Mouse (Mus musculus) brain, embryonic 14.5 days (tissue): ENCODE data around the gene Kalrn. TPM values are rescaled to one million over a fixed set of nuclear protein-coding genes. Genes with fewer than 3 reads are reported as not detected.

Source experiments
- DNase-seq: peaks from one replicate; pipeline ENCODE4 v3.0.0-alpha.2; 2011; ENCODE audit warnings: low read depth
- CTCF ChIP-seq: fragments of 200-500 bp; IDR thresholded peaks from 2 replicates; pipeline ENCODE4 v1.5.1; 2012; ENCODE audit warnings: inconsistent platforms, mild to moderate bottlenecking, moderate library complexity, borderline replicate concordance; ENCODE audit not compliant: insufficient read depth, insufficient read length; ENCODE audit errors: extremely low read depth
- POLR2A ChIP-seq: fragments of 200-500 bp; IDR thresholded peaks from 2 replicates; pipeline ENCODE4 v1.6.1; 2012; ENCODE audit warnings: mild to moderate bottlenecking, inconsistent platforms, borderline replicate concordance; ENCODE audit not compliant: poor library complexity, insufficient read depth, insufficient read length, severe bottlenecking; ENCODE audit errors: extremely low read depth
- polyA plus RNA-seq: library from polyadenylated mRNA; depleted of rRNA; stranded (reverse); fragments of >200 nt; gene quantifications from 2 replicates; pipeline ENCODE4 v1.2.3, GENCODE M21; 2012

The Kalrn gene
- polyA plus RNA-seq, 1 experiment, result 52.2 TPM

DNA sequence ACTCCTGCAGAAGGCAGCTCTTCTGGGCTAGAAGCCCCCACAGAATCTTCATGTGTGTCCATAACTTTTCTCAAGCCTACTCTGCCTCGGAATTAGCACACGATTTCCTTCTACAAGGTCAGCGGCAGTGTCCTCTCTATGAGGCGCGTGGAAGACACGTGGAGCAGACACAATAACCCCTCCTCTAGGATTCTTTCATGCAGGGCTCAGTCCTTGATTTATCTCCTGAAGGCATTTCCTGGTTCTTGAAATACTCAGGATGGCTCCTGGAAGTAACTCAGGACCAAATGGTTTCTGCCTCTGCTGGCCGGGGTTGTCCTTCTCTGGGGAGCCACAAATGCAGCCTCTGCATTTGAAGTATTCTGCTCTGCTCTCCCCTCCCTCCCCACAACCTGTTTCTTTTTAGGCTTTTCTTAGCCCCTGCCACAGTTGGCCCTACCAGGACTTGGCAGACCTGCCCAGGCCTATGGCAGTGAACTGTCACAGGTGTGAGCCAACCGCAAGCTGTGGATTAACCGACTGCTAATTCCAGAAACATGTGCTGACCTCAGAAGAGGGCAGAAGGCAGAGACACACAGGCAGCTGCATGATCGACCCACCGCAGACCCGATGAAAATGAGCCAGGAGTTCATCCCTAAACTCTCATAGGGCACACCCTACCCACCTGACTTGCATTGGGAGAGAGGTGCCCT, 197.0 kb downstream of the Kalrn start:
- TF ChIP-seq POLR2A (no peak), CTCF (no peak)

GRCm38 (mm10) chr16:34373519-34373918, 199.8 kb downstream of the Kalrn start:
- no peak for DNase-seq
- TF ChIP-seq POLR2A, result no peak
- peak; percentile 30; the same call in 1 of the 2 replicates for TF ChIP-seq CTCF

More for the DNA sequence above, 197.0 kb downstream of the Kalrn start:
- DNase-seq, result no peak

GRCm38 (mm10) chr16:34372103-34372741, 201.1 kb downstream of the Kalrn start:
- no peak for DNase-seq
- TF ChIP-seq CTCF (no peak), POLR2A (no peak)

DNA sequence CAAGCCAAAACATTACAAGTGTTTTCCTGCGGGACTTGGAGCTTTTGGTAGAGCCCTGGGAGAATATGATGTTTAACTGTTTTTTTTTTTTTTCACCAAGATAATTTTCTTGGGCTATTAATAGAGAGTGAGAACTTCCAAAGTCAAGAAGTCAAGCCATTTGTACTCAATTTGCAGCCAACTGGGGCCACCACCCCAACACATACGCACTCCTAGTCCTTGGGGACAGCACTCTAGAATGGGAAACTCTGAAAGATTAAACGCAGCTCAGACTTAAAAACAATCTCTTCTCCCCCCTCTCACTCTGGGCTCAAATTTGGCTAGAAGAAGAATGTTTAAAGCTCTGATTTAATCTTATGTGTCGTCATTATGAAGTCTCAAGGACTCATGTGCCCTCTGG, 214.1 kb downstream of the Kalrn start:
- no peak for DNase-seq
- TF ChIP-seq POLR2A (no peak), CTCF (no peak)

- TF ChIP-seq CTCF (no peak), POLR2A (no peak)
- no peak for DNase-seq
Observed at GRCm38 (mm10) chr16:34355547-34355946, 217.8 kb downstream of the Kalrn start.

DNA sequence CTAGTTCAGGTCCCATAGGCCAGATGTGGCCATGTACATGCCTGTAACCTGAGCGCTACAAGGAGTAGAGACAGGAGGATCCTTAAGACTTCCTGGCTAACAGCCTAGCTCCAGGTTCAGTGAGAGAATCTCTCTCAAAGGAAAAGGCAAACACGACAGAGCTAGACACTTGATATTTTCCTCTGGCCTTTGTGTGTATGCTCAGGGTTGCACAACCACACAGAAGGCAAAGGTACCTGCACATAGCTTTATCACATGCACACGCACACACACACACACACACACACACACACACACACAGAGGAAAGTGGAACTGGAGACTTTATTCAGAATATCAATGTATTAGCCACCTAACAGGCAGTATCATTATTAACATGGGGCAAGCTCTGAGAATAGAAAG, 219.3 kb downstream of the Kalrn start:
- TF ChIP-seq CTCF (no peak), POLR2A (no peak)

DNA sequence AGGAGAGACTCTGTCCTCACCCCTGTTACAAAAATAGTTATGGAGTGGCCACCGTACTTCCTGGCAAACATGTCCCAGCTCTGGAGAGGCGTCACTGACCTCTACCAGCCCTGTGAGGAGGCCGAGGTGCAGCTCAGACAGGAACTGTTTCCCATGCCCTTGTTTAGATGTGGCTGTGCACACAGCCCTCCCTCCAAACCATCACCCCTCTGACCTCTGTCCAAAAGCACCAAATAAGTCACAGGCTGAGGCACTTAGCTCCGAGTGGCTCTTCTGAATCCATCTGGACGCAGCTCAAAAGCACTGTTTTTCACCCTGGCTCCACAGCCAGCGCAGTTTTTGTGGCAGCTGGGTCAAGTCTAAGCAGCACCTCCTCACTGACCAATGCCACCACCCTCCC, 220.6 kb downstream of the Kalrn start:
- TF ChIP-seq POLR2A (no peak), CTCF (no peak)

More for the DNA sequence above, 219.3 kb downstream of the Kalrn start:
- DNase-seq, result no peak

GRCm38 (mm10) chr16:34351575-34352150, 221.7 kb downstream of the Kalrn start:
- TF ChIP-seq POLR2A (no peak), CTCF (no peak)

More for the DNA sequence above, 220.6 kb downstream of the Kalrn start:
- DNase-seq, result no peak

GRCm38 (mm10) chr16:34347574-34347973, 225.8 kb downstream of the Kalrn start:
- DNase-seq, result no peak
- TF ChIP-seq POLR2A, result no peak
- no peak for TF ChIP-seq CTCF

More at GRCm38 (mm10) chr16:34351575-34352150, 221.7 kb downstream of the Kalrn start:
- DNase-seq, result no peak

GRCm38 (mm10) chr16:34344895-34345876, 228.1 kb downstream of the Kalrn start:
- DNase-seq, result no peak
- TF ChIP-seq CTCF (no peak), POLR2A (no peak)

DNA sequence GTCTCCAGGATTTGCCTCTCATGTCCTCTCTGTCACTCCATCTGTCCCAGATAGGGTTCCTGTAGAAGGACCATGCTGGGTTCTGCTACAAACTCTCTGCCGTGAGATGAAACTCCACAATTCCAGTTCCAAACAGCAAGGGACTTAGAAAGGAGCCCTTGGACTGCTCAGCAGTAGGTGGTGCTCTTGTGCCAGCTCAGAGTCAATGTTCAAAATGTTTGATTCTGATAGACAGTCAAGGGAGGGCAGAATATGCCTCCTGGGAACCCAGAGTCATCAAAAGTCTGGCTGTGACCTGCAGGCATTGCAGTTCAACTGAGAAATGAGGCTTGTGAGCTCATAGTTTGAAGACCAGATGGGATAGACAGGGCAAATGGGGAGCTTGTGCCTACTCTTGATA, 229.4 kb downstream of the Kalrn start:
- DNase-seq, result peak; percentile 78
- no peak for TF ChIP-seq POLR2A
- TF ChIP-seq CTCF, result peak; percentile 64; the same call in 1 of the 2 replicates

DNA sequence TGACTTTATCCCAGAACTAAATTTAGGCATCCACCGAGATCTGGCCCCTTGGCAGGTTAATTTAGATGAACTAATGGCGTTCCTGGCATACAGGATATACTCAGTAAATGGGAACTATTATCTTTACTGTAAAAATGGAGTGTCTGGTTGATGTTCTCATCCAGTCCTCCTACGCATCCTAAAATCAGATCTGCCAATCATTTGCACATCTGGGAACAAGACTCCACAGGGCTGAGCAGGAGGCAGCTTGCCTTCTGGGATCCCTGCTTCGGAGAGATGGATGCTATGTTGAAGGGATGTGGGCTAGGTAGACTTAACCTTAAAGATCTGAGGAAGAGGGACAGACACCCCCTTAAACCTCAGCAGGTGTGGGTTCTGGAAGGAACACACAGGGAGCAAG, 230.2 kb downstream of the Kalrn start:
- TF ChIP-seq CTCF (no peak), POLR2A (no peak)

More for the DNA sequence above, 230.2 kb downstream of the Kalrn start:
- DNase-seq, result no peak
